Mouse (Mus musculus): ENCODE results near the gene Map2k5.

DNA sequence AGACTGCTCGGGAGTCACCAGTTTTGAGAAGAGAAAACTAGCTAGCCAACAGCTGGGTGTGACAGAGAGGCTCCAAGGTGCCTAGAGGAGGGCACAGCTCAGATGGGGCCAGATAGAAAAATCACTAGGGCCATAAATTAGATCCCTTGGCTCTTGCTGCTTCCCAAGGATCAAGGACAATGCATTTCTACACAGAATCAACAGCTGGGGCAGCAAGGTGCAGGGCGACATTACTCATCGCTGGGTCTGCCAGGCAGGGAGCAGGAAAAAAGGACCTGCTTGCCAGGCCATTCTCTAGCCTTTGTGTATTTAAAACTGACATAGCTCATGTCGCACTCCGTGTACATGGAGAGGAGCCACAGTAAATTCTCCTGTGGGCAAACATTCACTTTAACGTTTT is 155.5 kb downstream of the Map2k5 start:
- TF ChIP-seq CTCF (conservative IDR thresholded peaks at IDR 0.05; ENCODE audit: low read length) (no peak), NANOG (IDR thresholded peaks at IDR 0.05; ENCODE audit: borderline replicate concordance, low read length) (no peak), POU5F1 (IDR thresholded peaks at IDR 0.05; ENCODE audit: borderline replicate concordance, low read length) (no peak)
